Mouse (Mus musculus): ENCODE results near the gene Zcchc10.
"Not testable (repeated sequence)": the region's sequence is repeated elsewhere in the genome, so short reads cannot be mapped to it uniquely, and the experiment has no call there.

Zcchc10 gene

GRCm38 (mm10) chr11:53330325-53330724 is 5.8 kb downstream of the Zcchc10 start:
- no peaks in the 10 kb centered on the region for H3K9me3 ChIP-seq (ENCODE audit: low read length)
- H3K36me3 ChIP-seq (ENCODE audit: insufficient read depth, low read length), result peaks cover 88% of the 10 kb centered on the region
- no peak overlapping the region for H3K4me3 ChIP-seq (replicated peaks; ENCODE audit: low read length)
- peaks cover 92% of the 10 kb centered on the region for H3K4me1 ChIP-seq (replicated peaks; ENCODE audit: low read depth, low read length)
- TF ChIP-seq NANOG (IDR thresholded peaks at IDR 0.05; ENCODE audit: borderline replicate concordance, low read length) (no peak), POU5F1 (IDR thresholded peaks at IDR 0.05; ENCODE audit: borderline replicate concordance, low read length) (no peak), CTCF (conservative IDR thresholded peaks at IDR 0.05; ENCODE audit: low read length) (no peak)
- no peaks in the 10 kb centered on the region for H3K27me3 ChIP-seq (ENCODE audit: insufficient read depth, low read length)

DNA sequence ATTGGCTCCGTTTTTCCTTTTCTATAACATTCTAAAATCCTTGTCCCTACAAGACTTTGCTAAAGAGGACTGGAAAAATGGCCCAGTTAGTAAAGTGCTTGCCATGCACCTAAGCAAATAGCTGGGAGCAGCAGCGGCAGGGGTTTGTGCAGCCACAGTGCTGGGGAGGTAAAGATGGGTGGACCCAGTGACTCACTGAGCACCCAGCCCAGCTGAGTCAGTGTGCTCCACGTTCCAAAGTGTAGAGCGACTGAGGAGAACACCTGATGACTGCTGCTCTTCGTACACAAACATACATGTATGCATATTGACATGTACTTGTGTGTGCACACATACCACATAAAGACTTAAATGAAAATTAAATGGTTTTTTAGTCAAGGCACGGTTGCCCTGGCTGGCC is 6.6 kb downstream of the Zcchc10 start:
- Histone ChIP-seq H3K4me1 (replicated peaks; ENCODE audit: low read depth, low read length) (peaks cover 91% of the 10 kb centered on the region), H3K9me3 (ENCODE audit: low read length) (no peaks in the 10 kb centered on the region), H3K27me3 (ENCODE audit: insufficient read depth, low read length) (no peaks in the 10 kb centered on the region), H3K4me3 (replicated peaks; ENCODE audit: low read length) (no peak overlapping the region), H3K36me3 (ENCODE audit: insufficient read depth, low read length) (peaks cover 80% of the 10 kb centered on the region)
- TF ChIP-seq CTCF (conservative IDR thresholded peaks at IDR 0.05; ENCODE audit: low read length) (no peak), NANOG (IDR thresholded peaks at IDR 0.05; ENCODE audit: borderline replicate concordance, low read length) (no peak)

DNA sequence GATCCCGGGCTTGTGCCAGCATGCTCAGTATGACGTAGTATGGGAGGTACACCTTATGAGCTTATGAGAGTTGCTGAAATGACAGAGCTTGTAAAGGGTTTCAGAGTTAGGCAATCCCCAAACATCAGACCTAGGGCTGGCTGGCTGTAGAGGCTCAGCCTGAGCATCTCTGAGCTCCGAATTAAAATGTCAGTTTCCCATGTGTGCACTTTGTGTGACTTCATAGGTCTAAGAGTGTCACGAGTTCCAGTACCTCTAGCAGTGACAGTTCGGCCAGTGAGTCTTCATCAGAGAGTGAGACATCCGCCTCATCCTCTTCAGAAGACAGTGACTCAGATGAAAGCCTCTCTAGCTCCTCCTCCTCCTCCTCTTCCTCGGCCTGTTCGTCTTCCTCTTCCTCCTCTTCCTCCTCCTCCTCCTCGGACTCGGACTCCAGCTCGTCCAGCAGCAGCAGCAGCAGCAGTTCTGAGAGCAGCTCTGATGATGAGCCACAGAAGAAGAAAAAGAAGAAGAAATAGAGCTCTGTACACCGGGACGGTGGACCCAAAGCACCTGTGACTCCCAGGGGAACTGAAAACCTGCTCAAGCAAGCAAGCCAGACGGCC is 7.7 kb downstream of the Zcchc10 start:
- no peak for TF ChIP-seq CTCF (conservative IDR thresholded peaks at IDR 0.05; ENCODE audit: low read length)
- no peak for TF ChIP-seq POU5F1 (IDR thresholded peaks at IDR 0.05; ENCODE audit: borderline replicate concordance, low read length)
- no peak for TF ChIP-seq NANOG (IDR thresholded peaks at IDR 0.05; ENCODE audit: borderline replicate concordance, low read length)
- no peaks in the 10 kb centered on the region for H3K9me3 ChIP-seq (ENCODE audit: low read length)

DNA sequence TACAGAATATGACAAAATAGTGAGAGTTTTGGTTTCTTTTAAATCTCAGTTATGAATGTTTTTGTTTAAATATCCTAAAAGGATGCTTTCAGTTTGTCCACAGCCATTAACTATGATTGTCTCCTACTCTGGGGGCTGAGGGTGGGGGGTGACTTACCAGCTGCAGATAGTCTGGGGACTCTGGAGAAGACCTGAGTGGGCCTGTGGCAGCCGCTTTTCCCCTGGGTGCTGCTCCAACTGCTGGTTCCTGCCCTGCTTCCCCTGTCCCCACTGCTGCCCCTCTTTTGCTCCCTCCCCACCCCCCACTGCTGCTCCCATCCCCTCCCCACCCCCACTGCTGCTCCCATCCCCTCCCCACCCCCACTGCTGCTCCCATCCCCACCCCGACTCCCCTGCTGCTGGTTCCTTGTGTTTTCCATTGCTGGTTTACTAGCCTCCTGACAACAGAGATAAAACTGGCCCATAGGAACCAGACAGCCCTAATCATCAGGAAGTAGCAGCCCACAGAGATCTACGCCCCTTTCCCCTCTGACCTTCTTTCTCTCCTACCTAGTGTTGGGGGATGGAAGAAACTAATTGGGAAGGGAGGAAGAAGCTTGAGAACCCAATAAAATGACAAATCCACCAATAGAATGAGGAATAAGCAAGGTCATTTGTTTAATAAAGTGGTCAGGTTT is 11.2 kb downstream of the Zcchc10 start:
- no peaks in the 10 kb centered on the region for H3K9me3 ChIP-seq (ENCODE audit: low read length)
- peaks cover 69% of the 10 kb centered on the region for H3K4me1 ChIP-seq (replicated peaks; ENCODE audit: low read depth, low read length)
- H3K36me3 ChIP-seq (ENCODE audit: insufficient read depth, low read length), result peaks cover 39% of the 10 kb centered on the region
- no peak for TF ChIP-seq CTCF (conservative IDR thresholded peaks at IDR 0.05; ENCODE audit: low read length)
- no peak; the same call in 1 of the 2 replicates for TF ChIP-seq NANOG (IDR thresholded peaks at IDR 0.05; ENCODE audit: borderline replicate concordance, low read length)
- no peak for TF ChIP-seq POU5F1 (IDR thresholded peaks at IDR 0.05; ENCODE audit: borderline replicate concordance, low read length)
- H3K4me3 ChIP-seq (replicated peaks; ENCODE audit: low read length), result no peak overlapping the region
- H3K27me3 ChIP-seq (ENCODE audit: insufficient read depth, low read length), result no peaks in the 10 kb centered on the region

More for the DNA sequence above, 7.7 kb downstream of the Zcchc10 start:
- Histone ChIP-seq H3K36me3 (ENCODE audit: insufficient read depth, low read length) (peaks cover 72% of the 10 kb centered on the region), H3K4me3 (replicated peaks; ENCODE audit: low read length) (0 out of 2 replicates have a peak overlapping the region, but pooled peaks have one; percentile 3), H3K27me3 (ENCODE audit: insufficient read depth, low read length) (no peaks in the 10 kb centered on the region), H3K4me1 (replicated peaks; ENCODE audit: low read depth, low read length) (peaks cover 92% of the 10 kb centered on the region)

GRCm38 (mm10) chr11:53336182-53336571 is 11.7 kb downstream of the Zcchc10 start:
- H3K4me1 ChIP-seq (replicated peaks; ENCODE audit: low read depth, low read length), result peaks cover 64% of the 10 kb centered on the region
- H3K36me3 ChIP-seq (ENCODE audit: insufficient read depth, low read length), result peaks cover 33% of the 10 kb centered on the region
- no peaks in the 10 kb centered on the region for H3K27me3 ChIP-seq (ENCODE audit: insufficient read depth, low read length)
- H3K4me3 ChIP-seq (replicated peaks; ENCODE audit: low read length), result no peak overlapping the region
- no peak for TF ChIP-seq CTCF (conservative IDR thresholded peaks at IDR 0.05; ENCODE audit: low read length)
- peak; percentile 42; the same call in 1 of the 2 replicates for TF ChIP-seq NANOG (IDR thresholded peaks at IDR 0.05; ENCODE audit: borderline replicate concordance, low read length)
- no peak for TF ChIP-seq POU5F1 (IDR thresholded peaks at IDR 0.05; ENCODE audit: borderline replicate concordance, low read length)
- no peaks in the 10 kb centered on the region for H3K9me3 ChIP-seq (ENCODE audit: low read length)

- H3K27me3 ChIP-seq (ENCODE audit: insufficient read depth, low read length), result no peaks in the 10 kb centered on the region
- no peak for TF ChIP-seq POU5F1 (IDR thresholded peaks at IDR 0.05; ENCODE audit: borderline replicate concordance, low read length)
- no peak for TF ChIP-seq NANOG (IDR thresholded peaks at IDR 0.05; ENCODE audit: borderline replicate concordance, low read length)
- TF ChIP-seq CTCF (conservative IDR thresholded peaks at IDR 0.05; ENCODE audit: low read length), result no peak
These were observed 12.4 kb downstream of the Zcchc10 start for GRCm38 (mm10) chr11:53336924-53337323.

DNA sequence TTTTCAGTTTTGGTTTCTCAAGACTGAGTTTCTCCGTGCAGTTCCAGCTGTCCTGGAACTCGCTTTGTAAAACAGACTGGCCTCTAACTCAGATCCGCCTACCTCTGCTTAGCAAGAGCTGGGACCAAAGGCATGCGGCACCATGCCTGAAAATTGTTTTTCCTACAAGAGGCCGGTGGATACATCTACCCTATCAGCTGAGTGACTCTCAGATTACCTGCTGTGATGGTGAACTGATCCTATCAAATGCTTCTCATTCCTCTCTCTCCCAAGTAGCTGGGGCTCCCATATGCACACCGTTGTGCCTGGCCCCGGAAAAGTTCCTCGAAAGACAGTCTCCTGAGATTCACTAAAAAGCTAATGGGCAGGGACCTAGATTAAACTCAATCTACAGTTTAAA is 13.2 kb downstream of the Zcchc10 start:
- TF ChIP-seq NANOG (IDR thresholded peaks at IDR 0.05; ENCODE audit: borderline replicate concordance, low read length), result no peak
- TF ChIP-seq CTCF (conservative IDR thresholded peaks at IDR 0.05; ENCODE audit: low read length), result no peak
- no peak for TF ChIP-seq POU5F1 (IDR thresholded peaks at IDR 0.05; ENCODE audit: borderline replicate concordance, low read length)
- H3K27me3 ChIP-seq (ENCODE audit: insufficient read depth, low read length), result no peaks in the 10 kb centered on the region
- peaks cover 49% of the 10 kb centered on the region for H3K4me1 ChIP-seq (replicated peaks; ENCODE audit: low read depth, low read length)
- no peak overlapping the region for H3K4me3 ChIP-seq (replicated peaks; ENCODE audit: low read length)
- no peaks in the 10 kb centered on the region for H3K9me3 ChIP-seq (ENCODE audit: low read length)
- peaks cover 18% of the 10 kb centered on the region for H3K36me3 ChIP-seq (ENCODE audit: insufficient read depth, low read length)

More at GRCm38 (mm10) chr11:53336924-53337323, 12.4 kb downstream of the Zcchc10 start:
- H3K4me3 ChIP-seq (replicated peaks; ENCODE audit: low read length), result no peak overlapping the region
- no peaks in the 10 kb centered on the region for H3K9me3 ChIP-seq (ENCODE audit: low read length)
- H3K4me1 ChIP-seq (replicated peaks; ENCODE audit: low read depth, low read length), result peaks cover 57% of the 10 kb centered on the region
- H3K36me3 ChIP-seq (ENCODE audit: insufficient read depth, low read length), result peaks cover 26% of the 10 kb centered on the region

DNA sequence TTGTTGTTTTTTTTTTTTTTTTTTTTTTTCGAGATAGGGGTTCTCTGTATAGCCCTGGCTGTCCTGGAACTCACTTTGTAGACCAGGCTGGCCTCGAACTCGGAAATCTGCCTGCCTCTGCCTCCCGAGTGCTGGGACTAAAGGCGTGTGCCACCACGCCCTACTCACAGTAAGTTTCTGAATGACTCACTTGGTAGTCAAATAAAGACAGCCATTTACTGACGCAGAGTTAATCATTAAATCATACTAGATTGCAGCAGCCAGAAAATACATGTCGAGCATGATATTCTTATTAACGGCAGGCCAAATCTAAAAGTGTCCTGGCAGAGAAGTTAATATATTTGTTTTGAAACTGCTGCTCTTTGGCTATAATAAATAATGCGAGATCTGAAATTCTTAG is 16.5 kb downstream of the Zcchc10 start:
- H3K36me3 ChIP-seq (ENCODE audit: insufficient read depth, low read length); H3K9me3 ChIP-seq (ENCODE audit: low read length); H3K27me3 ChIP-seq (ENCODE audit: insufficient read depth, low read length); H3K4me3 ChIP-seq (replicated peaks; ENCODE audit: low read length): not testable (repeated sequence)
- peaks cover 34% of the 10 kb centered on the region for H3K4me1 ChIP-seq (replicated peaks; ENCODE audit: low read depth, low read length)

DNA sequence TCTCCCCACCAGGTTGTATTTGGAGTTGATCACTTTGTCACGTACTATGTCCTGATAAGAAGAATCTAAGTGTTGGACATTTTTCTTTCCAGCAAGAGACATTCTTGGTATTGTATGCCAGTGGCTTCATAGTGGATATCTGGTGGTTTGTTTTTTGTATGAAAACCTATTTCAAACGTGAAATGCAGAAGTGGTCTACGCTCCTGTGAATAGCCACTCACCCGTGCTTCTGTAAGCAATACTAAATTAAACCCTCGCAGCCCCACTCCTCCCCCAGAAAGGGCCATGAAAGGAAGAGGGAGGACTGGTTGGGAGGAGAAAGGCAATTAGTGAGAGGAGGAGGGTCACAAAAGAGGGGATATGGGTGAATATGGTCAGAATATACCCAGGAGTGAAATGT is 18.2 kb downstream of the Zcchc10 start:
- no peaks in the 10 kb centered on the region for H3K36me3 ChIP-seq (ENCODE audit: insufficient read depth, low read length)
- no peak for TF ChIP-seq NANOG (IDR thresholded peaks at IDR 0.05; ENCODE audit: borderline replicate concordance, low read length)
- TF ChIP-seq POU5F1 (IDR thresholded peaks at IDR 0.05; ENCODE audit: borderline replicate concordance, low read length), result no peak
- TF ChIP-seq CTCF (conservative IDR thresholded peaks at IDR 0.05; ENCODE audit: low read length), result no peak
- H3K4me1 ChIP-seq (replicated peaks; ENCODE audit: low read depth, low read length), result peaks cover 23% of the 10 kb centered on the region
- H3K27me3 ChIP-seq (ENCODE audit: insufficient read depth, low read length), result no peaks in the 10 kb centered on the region
- H3K9me3 ChIP-seq (ENCODE audit: low read length), result no peaks in the 10 kb centered on the region
- H3K4me3 ChIP-seq (replicated peaks; ENCODE audit: low read length), result no peak overlapping the region
